Mouse (Mus musculus): ENCODE results near the gene Gm28048. TPM values are rescaled to one million over a fixed set of nuclear protein-coding genes. Genes with fewer than 3 reads are reported as not detected.

Gene Gm28048
- polyA plus RNA-seq, 1 experiment from 2014 or later, result 24.7 TPM

DNA sequence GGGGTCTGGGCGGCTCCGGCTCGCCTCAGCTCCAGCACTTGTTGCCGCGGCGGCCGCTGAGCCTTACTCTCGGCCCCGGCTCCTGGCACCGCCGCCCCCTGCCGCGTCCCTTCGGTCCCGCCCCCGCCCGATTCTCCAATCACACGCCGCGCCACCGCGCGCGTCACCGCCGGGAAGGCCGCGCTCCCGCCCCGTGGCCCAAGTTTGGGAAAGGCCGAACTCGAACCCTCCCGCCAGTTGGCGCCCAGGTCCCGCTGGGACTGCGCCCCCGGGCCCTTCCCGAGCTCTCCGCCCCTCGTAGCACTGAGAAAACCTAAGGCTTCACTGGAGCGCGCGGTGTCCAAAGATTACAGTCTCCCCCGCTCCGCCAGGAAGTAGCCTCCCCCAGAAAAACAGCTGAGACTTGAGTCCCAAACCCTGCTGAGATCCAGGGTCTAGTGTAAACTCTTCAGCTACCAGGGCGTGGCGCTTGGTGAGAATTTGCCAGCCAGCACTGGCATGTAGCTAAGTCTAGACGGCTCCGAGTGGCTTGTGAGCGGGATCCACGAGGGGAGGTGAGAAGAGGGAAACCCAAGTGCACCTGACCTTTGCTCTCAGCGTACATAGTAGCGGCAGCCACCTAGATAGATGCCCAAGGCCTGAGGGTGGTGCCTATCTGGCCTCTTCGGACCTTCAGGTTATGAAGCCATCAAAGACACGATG lies 122.1 kb downstream of the Gm28048 start:
- H3K4me1 ChIP-seq (ENCODE audit: insufficient read depth, low read length), result peaks cover 30% of the 10 kb centered on the region
- under 1% methylated on average over 55 of the region's 55 CpGs for WGBS
- H3K27ac ChIP-seq (ENCODE audit: low read length), result peak overlapping the region; percentile 91
- peak; percentile 95 for ATAC-seq (ENCODE audit: low FRiP score, low TSS enrichment)
- peak overlapping the region; percentile 90 for H3K4me3 ChIP-seq (ENCODE audit: low read length)
- H3K4me2 ChIP-seq (replicated peaks; ENCODE audit: low read depth, low read length), result peak overlapping the region; percentile 93
- H3K36me3 ChIP-seq (ENCODE audit: insufficient read depth, low read length), result no peaks in the 10 kb centered on the region
- peaks cover 23% of the 10 kb centered on the region; the same call in 1 of the 2 replicates for H3K27me3 ChIP-seq (ENCODE audit: insufficient read depth, low read length)
- no peaks in the 10 kb centered on the region for H3K9me3 ChIP-seq (ENCODE audit: low read length)
- peak overlapping the region; percentile 87 for H3K9ac ChIP-seq (replicated peaks; ENCODE audit: low read length)

DNA sequence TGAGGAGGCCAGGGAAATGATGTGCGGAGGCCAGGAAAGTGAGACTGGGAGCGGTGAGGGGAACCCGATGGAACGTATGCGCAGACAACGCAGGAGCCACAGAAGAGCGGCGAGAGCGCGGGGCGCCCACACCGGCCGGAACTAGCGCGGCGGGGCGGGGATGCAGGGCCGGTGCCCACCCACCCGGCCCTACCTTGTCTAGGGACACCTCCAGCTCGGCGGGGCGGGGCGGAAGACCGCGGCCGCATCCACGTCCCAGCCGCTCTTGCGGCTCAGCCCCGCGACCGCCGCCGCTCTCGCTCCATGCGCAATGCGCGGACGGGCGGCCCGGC lies 122.6 kb downstream of the Gm28048 start:
- Histone ChIP-seq H3K9me3 (ENCODE audit: low read length) (no peaks in the 10 kb centered on the region), H3K4me2 (replicated peaks; ENCODE audit: low read depth, low read length) (peak overlapping the region; percentile 93), H3K36me3 (ENCODE audit: insufficient read depth, low read length) (no peaks in the 10 kb centered on the region), H3K9ac (replicated peaks; ENCODE audit: low read length) (peak overlapping the region; percentile 87), H3K4me3 (ENCODE audit: low read length) (peak overlapping the region; percentile 90), H3K27ac (ENCODE audit: low read length) (peak overlapping the region; percentile 91), H3K27me3 (ENCODE audit: insufficient read depth, low read length) (peaks cover 23% of the 10 kb centered on the region; the same call in 1 of the 2 replicates), H3K4me1 (ENCODE audit: insufficient read depth, low read length) (peaks cover 30% of the 10 kb centered on the region)
- ATAC-seq (ENCODE audit: low FRiP score, low TSS enrichment), result peak; percentile 74
- WGBS, result 1% methylated on average over 30 of the region's 41 CpGs

DNA sequence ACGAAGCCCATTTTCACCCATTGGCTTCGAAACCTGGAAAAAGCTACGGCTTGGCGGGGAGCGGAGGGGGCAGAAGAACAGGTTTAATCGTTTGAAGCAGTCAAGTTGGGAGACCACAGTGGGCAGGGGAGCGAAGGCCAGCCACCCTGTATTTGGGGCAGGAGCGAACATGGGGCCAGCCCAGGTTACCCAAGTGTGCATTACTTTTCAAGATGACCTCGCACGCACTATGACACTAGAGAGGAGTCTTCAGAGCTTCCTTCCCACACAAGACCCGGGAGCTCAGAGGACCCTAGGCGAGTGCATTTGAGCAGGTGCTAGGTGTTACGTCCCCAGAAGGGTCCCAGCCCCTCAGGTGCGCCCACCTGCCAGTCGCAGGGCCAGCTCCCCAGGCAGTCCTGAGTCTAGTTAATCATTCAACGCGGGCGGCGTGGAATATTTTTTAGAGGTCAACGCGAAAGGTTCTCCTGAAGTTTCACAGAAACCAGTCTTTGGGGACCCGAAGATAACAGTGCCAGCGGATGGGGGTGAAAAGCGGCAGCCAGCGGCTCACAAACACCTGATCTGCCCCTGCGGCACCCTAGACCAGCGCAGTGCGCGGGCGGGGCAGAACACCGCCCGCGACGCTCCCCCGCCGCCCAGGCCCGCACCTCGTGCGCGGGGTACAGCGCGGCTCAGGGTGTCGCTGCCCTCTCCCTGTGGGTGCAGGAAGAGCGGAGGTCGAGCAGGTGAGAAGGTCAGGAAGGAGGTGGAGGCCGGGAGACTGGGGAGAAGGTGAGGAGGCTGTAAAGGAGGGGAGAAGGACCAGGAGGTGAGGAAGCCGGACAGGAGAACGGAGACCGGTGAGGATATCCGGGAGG lies 123.2 kb downstream of the Gm28048 start:
- 3% methylated on average over 50 of the region's 50 CpGs for WGBS
- H3K4me1 ChIP-seq (ENCODE audit: insufficient read depth, low read length), result peaks cover 30% of the 10 kb centered on the region
- no peaks in the 10 kb centered on the region; the same call in 1 of the 2 replicates for H3K36me3 ChIP-seq (ENCODE audit: insufficient read depth, low read length)
- no peaks in the 10 kb centered on the region for H3K9me3 ChIP-seq (ENCODE audit: low read length)
- H3K4me2 ChIP-seq (replicated peaks; ENCODE audit: low read depth, low read length), result peak overlapping the region; percentile 93
- H3K4me3 ChIP-seq (ENCODE audit: low read length), result peak overlapping the region; percentile 90
- peak overlapping the region; percentile 91 for H3K27ac ChIP-seq (ENCODE audit: low read length)
- peak overlapping the region; percentile 87 for H3K9ac ChIP-seq (replicated peaks; ENCODE audit: low read length)
- ATAC-seq (ENCODE audit: low FRiP score, low TSS enrichment), result peak; percentile 33
- H3K27me3 ChIP-seq (ENCODE audit: insufficient read depth, low read length), result peaks cover 23% of the 10 kb centered on the region; the same call in 1 of the 2 replicates

DNA sequence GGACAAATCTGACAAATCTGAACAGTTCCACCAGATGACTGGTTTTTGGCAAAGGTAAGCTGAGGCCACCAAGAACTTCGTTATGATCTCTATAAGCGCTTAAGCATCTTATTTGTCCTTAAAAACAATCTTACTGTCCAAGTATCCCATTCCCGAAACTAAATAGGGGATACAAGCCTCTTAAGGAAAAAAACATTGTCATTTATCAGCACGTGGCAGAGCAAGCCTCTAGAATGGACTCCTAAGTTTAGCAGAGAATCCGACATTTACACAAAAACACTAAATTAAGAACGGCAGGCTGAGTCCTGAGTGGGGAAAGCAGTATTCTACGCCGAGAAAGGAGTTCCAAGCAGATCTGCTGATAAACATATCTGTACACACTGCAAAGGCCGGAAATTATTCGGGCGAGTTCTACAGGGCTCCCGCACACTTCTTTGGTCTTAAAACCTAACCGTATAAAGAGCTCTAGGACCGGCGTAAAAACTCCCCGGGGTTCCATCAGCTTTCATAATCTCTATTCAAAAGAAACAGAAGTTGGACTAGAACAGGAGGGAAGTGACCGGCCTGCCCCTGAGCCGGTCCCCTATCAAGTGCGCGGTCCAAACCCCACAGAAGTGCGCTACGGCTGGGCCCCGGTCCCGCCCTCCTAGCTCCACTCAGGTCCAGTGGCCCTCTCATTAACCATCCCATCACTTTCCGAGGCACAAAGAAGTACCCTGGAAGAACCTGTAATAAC lies 124.0 kb downstream of the Gm28048 start:
- Histone ChIP-seq H3K4me3 (ENCODE audit: low read length) (peak overlapping the region; percentile 90), H3K9ac (replicated peaks; ENCODE audit: low read length) (peak overlapping the region; percentile 87), H3K27ac (ENCODE audit: low read length) (peak overlapping the region; percentile 91), H3K36me3 (ENCODE audit: insufficient read depth, low read length) (no peaks in the 10 kb centered on the region; the same call in 1 of the 2 replicates), H3K9me3 (ENCODE audit: low read length) (no peaks in the 10 kb centered on the region), H3K4me1 (ENCODE audit: insufficient read depth, low read length) (peaks cover 32% of the 10 kb centered on the region), H3K27me3 (ENCODE audit: insufficient read depth, low read length) (peaks cover 17% of the 10 kb centered on the region; the same call in 1 of the 2 replicates), H3K4me2 (replicated peaks; ENCODE audit: low read depth, low read length) (peak overlapping the region; percentile 93)
- no peak for ATAC-seq (ENCODE audit: low FRiP score, low TSS enrichment)
- 18% methylated on average over 25 of the region's 25 CpGs for WGBS

DNA sequence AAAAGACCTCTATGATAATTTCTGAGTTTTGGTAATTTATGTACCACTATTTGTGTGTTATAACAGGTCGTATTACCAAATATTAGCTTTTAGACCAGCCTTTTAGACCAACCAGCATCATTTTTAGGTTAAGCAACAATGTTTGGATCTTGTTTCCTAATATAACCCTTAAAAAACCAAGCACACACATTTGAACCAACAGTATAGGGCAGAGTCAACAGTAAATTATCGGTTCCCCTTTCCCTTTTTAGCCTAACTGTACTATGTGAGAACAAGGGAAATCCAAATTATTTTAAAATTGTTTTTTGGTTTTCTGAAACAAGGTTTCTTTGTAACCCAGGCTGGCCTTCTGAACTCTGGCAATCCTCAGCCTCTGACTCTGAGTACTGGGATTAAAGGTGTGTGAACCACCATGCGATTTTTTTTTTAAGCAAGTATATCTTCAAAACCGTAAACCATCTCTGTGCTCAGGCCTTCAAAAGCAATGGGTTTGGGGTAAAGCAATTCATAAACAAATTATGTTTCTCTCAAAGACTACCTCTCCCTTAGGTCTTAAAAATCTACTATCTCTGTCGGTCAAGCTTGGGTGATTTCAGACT lies 124.7 kb downstream of the Gm28048 start:
- peaks cover 15% of the 10 kb centered on the region; the same call in 1 of the 2 replicates for H3K27me3 ChIP-seq (ENCODE audit: insufficient read depth, low read length)
- no peaks in the 10 kb centered on the region for H3K9me3 ChIP-seq (ENCODE audit: low read length)
- peaks cover 35% of the 10 kb centered on the region for H3K4me1 ChIP-seq (ENCODE audit: insufficient read depth, low read length)
- H3K27ac ChIP-seq (ENCODE audit: low read length), result no peak overlapping the region
- WGBS, result 76% methylated on average over 5 of the region's 5 CpGs
- ATAC-seq (ENCODE audit: low FRiP score, low TSS enrichment), result no peak
- no peak overlapping the region for H3K9ac ChIP-seq (replicated peaks; ENCODE audit: low read length)
- H3K4me2 ChIP-seq (replicated peaks; ENCODE audit: low read depth, low read length), result peak overlapping the region; percentile 93
- peak overlapping the region; percentile 90 for H3K4me3 ChIP-seq (ENCODE audit: low read length)
- H3K36me3 ChIP-seq (ENCODE audit: insufficient read depth, low read length), result no peaks in the 10 kb centered on the region; the same call in 1 of the 2 replicates

DNA sequence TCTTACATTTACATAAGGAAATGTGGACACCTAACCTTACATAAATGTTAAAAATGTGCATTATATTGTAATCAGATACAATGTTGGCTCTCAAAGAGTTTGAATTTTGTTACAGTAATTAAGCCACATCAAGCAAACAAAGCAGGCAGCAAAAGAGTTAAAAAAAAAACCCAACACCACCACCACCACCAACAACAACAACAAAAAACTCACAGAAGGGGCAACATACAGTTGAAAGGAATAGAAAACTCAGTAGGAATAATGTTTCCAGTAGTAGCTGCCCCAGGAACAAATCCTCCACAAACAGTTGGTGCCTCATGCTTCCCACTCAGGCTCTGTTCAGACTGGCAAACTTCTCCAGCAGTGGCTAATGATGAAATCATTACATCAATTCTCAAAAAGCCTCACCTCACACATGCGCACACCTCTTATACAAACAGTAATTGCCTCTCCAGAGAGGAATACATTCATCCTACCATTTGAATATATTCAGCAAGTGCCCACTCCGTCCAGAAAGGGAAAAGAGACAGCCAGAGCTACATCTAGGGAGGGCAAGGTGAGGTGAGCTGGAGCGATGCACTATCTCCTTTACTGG lies 125.4 kb downstream of the Gm28048 start:
- Histone ChIP-seq H3K4me1 (ENCODE audit: insufficient read depth, low read length) (peaks cover 35% of the 10 kb centered on the region), H3K9ac (replicated peaks; ENCODE audit: low read length) (0 out of 2 replicates have a peak overlapping the region, but pooled peaks have one; percentile 35)

DNA sequence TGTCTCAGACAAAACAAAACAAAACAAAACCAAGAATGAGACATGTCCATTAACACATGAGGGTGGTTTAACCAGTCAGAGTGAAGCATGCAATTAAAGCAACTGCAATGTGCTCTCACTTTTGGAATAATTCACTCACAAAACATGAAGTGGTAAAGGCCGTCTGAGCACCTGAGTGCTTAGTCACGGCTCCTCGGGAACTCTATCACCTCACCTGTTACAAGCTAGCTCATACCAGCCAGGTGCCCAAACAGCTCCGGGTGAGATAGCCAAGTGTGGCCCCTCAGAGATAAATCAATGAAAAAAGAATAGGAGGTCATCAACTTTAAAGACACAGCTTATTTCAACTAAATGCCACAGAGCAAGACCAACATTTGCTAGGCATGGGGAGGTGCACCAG lies 127.3 kb downstream of the Gm28048 start:
- Histone ChIP-seq H3K4me3 (ENCODE audit: low read length) (no peak overlapping the region), H3K27me3 (ENCODE audit: insufficient read depth, low read length) (peaks cover 14% of the 10 kb centered on the region; the same call in 1 of the 2 replicates), H3K9me3 (ENCODE audit: low read length) (no peaks in the 10 kb centered on the region), H3K4me2 (replicated peaks; ENCODE audit: low read depth, low read length) (no peak overlapping the region), H3K4me1 (ENCODE audit: insufficient read depth, low read length) (peaks cover 40% of the 10 kb centered on the region), H3K36me3 (ENCODE audit: insufficient read depth, low read length) (no peaks in the 10 kb centered on the region; the same call in 1 of the 2 replicates), H3K27ac (ENCODE audit: low read length) (no peak overlapping the region), H3K9ac (replicated peaks; ENCODE audit: low read length) (no peak overlapping the region)
- no peak for ATAC-seq (ENCODE audit: low FRiP score, low TSS enrichment)
- 80% methylated on average over 4 of the region's 4 CpGs for WGBS

More for the DNA sequence above, 125.4 kb downstream of the Gm28048 start:
- WGBS, result 82% methylated on average over 3 of the region's 3 CpGs
- Histone ChIP-seq H3K4me3 (ENCODE audit: low read length) (no peak overlapping the region), H3K27me3 (ENCODE audit: insufficient read depth, low read length) (peaks cover 14% of the 10 kb centered on the region; the same call in 1 of the 2 replicates), H3K4me2 (replicated peaks; ENCODE audit: low read depth, low read length) (peak overlapping the region; percentile 26; the same call in 1 of the 2 replicates), H3K9me3 (ENCODE audit: low read length) (no peaks in the 10 kb centered on the region), H3K27ac (ENCODE audit: low read length) (no peak overlapping the region), H3K36me3 (ENCODE audit: insufficient read depth, low read length) (no peaks in the 10 kb centered on the region; the same call in 1 of the 2 replicates)
- no peak for ATAC-seq (ENCODE audit: low FRiP score, low TSS enrichment)

DNA sequence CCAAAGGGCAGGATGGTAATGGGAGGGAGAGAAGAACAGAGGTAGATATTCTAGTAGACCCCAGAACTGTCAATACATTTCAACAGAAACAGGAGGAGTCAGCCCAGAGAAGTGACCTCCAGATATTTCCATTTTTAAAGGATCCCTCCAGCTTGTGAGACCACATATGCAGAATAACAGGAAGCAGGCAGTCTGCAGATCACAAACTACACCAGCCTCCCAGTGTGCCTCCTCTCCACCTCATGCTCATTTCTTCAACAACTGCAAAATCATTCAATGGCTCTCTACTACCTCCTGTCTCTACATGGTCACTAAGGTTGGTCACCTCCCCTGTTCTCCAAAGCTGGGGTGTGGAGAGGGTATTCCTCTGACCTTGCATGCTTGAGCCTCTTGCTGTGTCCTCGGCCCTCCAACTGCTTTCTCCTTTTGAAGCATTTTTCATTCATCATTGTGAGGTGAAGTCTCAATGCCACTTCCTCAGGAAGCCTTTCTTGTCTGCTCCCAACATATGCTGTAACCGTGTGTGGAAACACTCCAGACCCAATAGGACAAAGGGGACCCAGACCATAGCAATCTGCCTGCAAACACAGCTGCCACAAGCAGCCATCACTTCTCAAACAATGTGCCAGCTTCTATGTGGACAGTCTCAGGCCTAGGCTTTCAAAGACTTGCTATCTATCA lies 128.3 kb downstream of the Gm28048 start:
- Histone ChIP-seq H3K9me3 (ENCODE audit: low read length) (no peaks in the 10 kb centered on the region), H3K4me1 (ENCODE audit: insufficient read depth, low read length) (peaks cover 46% of the 10 kb centered on the region), H3K9ac (replicated peaks; ENCODE audit: low read length) (no peak overlapping the region), H3K27ac (ENCODE audit: low read length) (0 out of 2 replicates have a peak overlapping the region, but pooled peaks have one; percentile 14), H3K27me3 (ENCODE audit: insufficient read depth, low read length) (peaks cover 14% of the 10 kb centered on the region; the same call in 1 of the 2 replicates), H3K36me3 (ENCODE audit: insufficient read depth, low read length) (no peaks in the 10 kb centered on the region; the same call in 1 of the 2 replicates), H3K4me2 (replicated peaks; ENCODE audit: low read depth, low read length) (no peak overlapping the region), H3K4me3 (ENCODE audit: low read length) (no peak overlapping the region)
- no peak for ATAC-seq (ENCODE audit: low FRiP score, low TSS enrichment)
- 52% methylated on average over 2 of the region's 2 CpGs for WGBS
